Mouse (Mus musculus) embryonic facial prominence, embryonic 11.5 days (tissue): ENCODE measurements at regions not wholly inside any gene's neighbourhood (a gene's known extent, or its start where the extent isn't known, plus 50 kb on each side); places are given as distances from the start of the nearest gene placed in this dataset.

Source experiments
- ATAC-seq: fragments of 200-750 bp; cut with Nextera tagmentation; replicated peaks from 2 replicates; pipeline ENCODE4 v1.8.0; 2017; ENCODE audit warnings: low read depth; ENCODE audit not compliant: insufficient number of reproducible peaks, low FRiP score, low TSS enrichment
- DNase-seq: peaks from one replicate; pipeline ENCODE4 v3.0.0-alpha.2; 2015; ENCODE audit warnings: low spot score
- H3K27ac ChIP-seq: fragments of 300-500 bp; sonication (generic); replicated peaks from 2 replicates; pipeline ENCODE4 v1.5.1; 2014; ENCODE audit warnings: mild to moderate bottlenecking, low read depth, low read length, control low read depth
- H3K27me3 ChIP-seq: fragments of 300-500 bp; sonication (generic); 2 replicates; pipeline ENCODE4 v1.6.1; 2014; ENCODE audit warnings: mild to moderate bottlenecking, low read length, moderate library complexity, mixed read lengths; ENCODE audit not compliant: control insufficient read depth, insufficient read depth
- H3K36me3 ChIP-seq: fragments of 300-500 bp; sonication (generic); replicated peaks from 2 replicates; pipeline ENCODE4 v1.6.1; 2014; ENCODE audit warnings: low read depth, mild to moderate bottlenecking, low read length, moderate library complexity, mixed read lengths; ENCODE audit not compliant: control insufficient read depth, insufficient read depth
- H3K4me1 ChIP-seq: fragments of 300-500 bp; sonication (generic); 2 replicates; pipeline ENCODE4 v1.6.1; 2014; ENCODE audit warnings: low read length, mixed read lengths; ENCODE audit not compliant: control insufficient read depth, insufficient read depth
- H3K4me2 ChIP-seq: fragments of 300-500 bp; sonication (generic); 2 replicates; pipeline ENCODE4 v1.6.1; 2014; ENCODE audit warnings: low read depth, mild to moderate bottlenecking, control low read depth, low read length, moderate library complexity
- H3K4me3 ChIP-seq: fragments of 300-500 bp; sonication (generic); 2 replicates; pipeline ENCODE4 v1.5.1; 2014; ENCODE audit warnings: low read depth, low read length, control low read depth
- H3K9ac ChIP-seq: fragments of 300-500 bp; sonication (generic); replicated peaks from 2 replicates; pipeline ENCODE4 v1.6.1; 2014; ENCODE audit warnings: mild to moderate bottlenecking, control low read depth, low read length
- H3K9me3 ChIP-seq: fragments of 300-500 bp; sonication (generic); replicated peaks from 2 replicates; pipeline ENCODE4 v1.6.1; 2016; ENCODE audit warnings: mild to moderate bottlenecking, low read length, inconsistent platforms, mixed read lengths; ENCODE audit not compliant: control insufficient read depth
- WGBS: fragments of 180-500 bp; shearing (Covaris S2); extraction: QIAGEN DNeasy Blood & Tissue Kit; methylation state at CpG from one replicate; pipeline ENCODE4 v1.1.7; 2014; 5-methylcytosine and 5-hydroxymethylcytosine counted together

DNA sequence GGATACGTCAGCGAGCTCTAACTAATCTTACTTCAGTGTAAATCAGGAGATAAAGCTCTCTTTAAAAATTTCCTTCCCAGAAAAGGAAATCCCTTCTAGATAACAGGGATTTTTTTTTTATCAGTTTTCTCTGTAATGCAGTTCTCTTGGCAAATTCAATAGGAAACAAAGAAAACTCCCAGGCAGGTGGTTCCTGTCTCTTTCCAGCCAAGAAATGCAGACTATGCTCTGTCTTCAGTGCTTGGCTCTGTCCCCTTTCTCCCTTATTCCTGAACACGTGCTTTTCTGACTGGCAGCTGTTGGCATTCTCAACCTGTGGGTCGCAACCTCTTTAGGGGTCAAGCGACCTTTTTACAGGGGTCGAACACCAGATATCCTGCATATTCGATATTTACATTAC is 121.5 kb downstream of the Gm5426 start:
- no peaks in the 10 kb centered on the region for H3K27me3 ChIP-seq
- no peak overlapping the region for H3K4me3 ChIP-seq
- H3K27ac ChIP-seq, result no peak overlapping the region
- no peaks in the 10 kb centered on the region for H3K36me3 ChIP-seq
- 75% methylated on average over 7 of the region's 7 CpGs for WGBS
- no peak overlapping the region for H3K9ac ChIP-seq
- no peaks in the 10 kb centered on the region for H3K4me1 ChIP-seq
- ATAC-seq, result no peak
- no peak overlapping the region for H3K4me2 ChIP-seq
- H3K9me3 ChIP-seq, result no peaks in the 10 kb centered on the region
- DNase-seq, result no peak

GRCm38 (mm10) chr10:96259242-96259641 is 122.8 kb downstream of the Gm5426 start:
- ATAC-seq (no peak), DNase-seq (no peak)
- Histone ChIP-seq H3K9me3 (no peaks in the 10 kb centered on the region), H3K36me3 (no peaks in the 10 kb centered on the region), H3K27me3 (no peaks in the 10 kb centered on the region), H3K4me3 (no peak overlapping the region), H3K4me1 (no peaks in the 10 kb centered on the region), H3K27ac (no peak overlapping the region), H3K9ac (no peak overlapping the region), H3K4me2 (no peak overlapping the region)
- WGBS, result 85% methylated on average over 10 of the region's 10 CpGs

- ATAC-seq (no peak), DNase-seq (no peak)
- Histone ChIP-seq H3K27ac (no peak overlapping the region), H3K4me2 (no peak overlapping the region), H3K27me3 (no peaks in the 10 kb centered on the region), H3K9me3 (no peaks in the 10 kb centered on the region), H3K4me1 (no peaks in the 10 kb centered on the region), H3K4me3 (no peak overlapping the region), H3K9ac (no peak overlapping the region), H3K36me3 (no peaks in the 10 kb centered on the region)
- WGBS, result 90% methylated on average over 8 of the region's 8 CpGs
These were observed 123.2 kb downstream of the Gm5426 start for GRCm38 (mm10) chr10:96259648-96260047.

GRCm38 (mm10) chr10:96263544-96263943 is 127.1 kb downstream of the Gm5426 start:
- 9% methylated on average over 7 of the region's 7 CpGs for WGBS
- H3K9ac ChIP-seq, result no peak overlapping the region
- ATAC-seq, result no peak
- no peak overlapping the region for H3K27ac ChIP-seq
- no peaks in the 10 kb centered on the region for H3K36me3 ChIP-seq
- H3K9me3 ChIP-seq, result no peaks in the 10 kb centered on the region
- peak; percentile 56 for DNase-seq
- H3K4me1 ChIP-seq, result no peaks in the 10 kb centered on the region
- no peak overlapping the region for H3K4me2 ChIP-seq
- H3K4me3 ChIP-seq, result no peak overlapping the region
- H3K27me3 ChIP-seq, result no peaks in the 10 kb centered on the region

- 27% methylated on average over 5 of the region's 5 CpGs for WGBS
These were observed 128.0 kb downstream of the Gm5426 start for GRCm38 (mm10) chr10:96264433-96264832.

GRCm38 (mm10) chr10:96264866-96265265 is 128.5 kb downstream of the Gm5426 start:
- H3K27ac ChIP-seq, result no peak overlapping the region
- H3K27me3 ChIP-seq, result no peaks in the 10 kb centered on the region
- DNase-seq (no peak), ATAC-seq (0 out of 2 replicates have a peak, but pooled peaks have one; percentile 54)
- WGBS, result 77% methylated on average over 4 of the region's 4 CpGs
- H3K4me1 ChIP-seq, result no peaks in the 10 kb centered on the region
- no peak overlapping the region for H3K4me2 ChIP-seq
- H3K4me3 ChIP-seq, result no peak overlapping the region
- no peaks in the 10 kb centered on the region for H3K36me3 ChIP-seq
- H3K9me3 ChIP-seq, result no peaks in the 10 kb centered on the region
- no peak overlapping the region for H3K9ac ChIP-seq

More at GRCm38 (mm10) chr10:96264433-96264832, 128.0 kb downstream of the Gm5426 start:
- peak; percentile 11 for DNase-seq
- H3K4me3 ChIP-seq, result no peak overlapping the region
- H3K27ac ChIP-seq, result no peak overlapping the region
- H3K36me3 ChIP-seq, result no peaks in the 10 kb centered on the region
- no peaks in the 10 kb centered on the region for H3K9me3 ChIP-seq
- ATAC-seq, result no peak
- no peaks in the 10 kb centered on the region for H3K4me1 ChIP-seq
- no peaks in the 10 kb centered on the region for H3K27me3 ChIP-seq
- no peak overlapping the region for H3K9ac ChIP-seq
- H3K4me2 ChIP-seq, result no peak overlapping the region

- H3K27ac ChIP-seq, result no peak overlapping the region
- ATAC-seq (no peak), DNase-seq (no peak)
- H3K4me1 ChIP-seq, result no peaks in the 10 kb centered on the region
- no peaks in the 10 kb centered on the region for H3K36me3 ChIP-seq
- no peaks in the 10 kb centered on the region for H3K9me3 ChIP-seq
- H3K27me3 ChIP-seq, result no peaks in the 10 kb centered on the region
- H3K4me2 ChIP-seq, result no peak overlapping the region
- WGBS, result 69% methylated on average over 9 of the region's 9 CpGs
- H3K9ac ChIP-seq, result no peak overlapping the region
- H3K4me3 ChIP-seq, result no peak overlapping the region
These were observed 129.8 kb downstream of the Gm5426 start for GRCm38 (mm10) chr10:96266100-96266735.

DNA sequence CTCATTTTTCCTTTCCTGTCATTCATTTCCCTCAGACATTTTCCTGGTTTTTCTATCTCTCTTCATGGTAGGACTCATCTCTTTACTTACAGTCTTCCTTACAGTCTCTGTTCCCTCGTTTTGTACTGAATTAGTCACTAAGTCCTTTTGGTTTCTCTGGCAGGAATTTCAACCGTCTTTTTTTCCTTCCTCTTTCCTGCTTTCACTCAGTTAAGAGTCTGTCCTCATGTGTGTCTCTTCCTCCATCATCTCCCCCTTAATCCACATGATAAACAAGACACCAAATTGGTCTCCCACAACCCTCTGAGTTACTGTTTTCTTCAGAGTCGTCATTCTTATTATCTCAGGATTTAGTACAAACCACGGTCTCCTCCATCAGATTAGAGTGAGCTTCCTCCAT is 131.2 kb downstream of the Gm5426 start:
- Histone ChIP-seq H3K27me3 (no peaks in the 10 kb centered on the region), H3K4me2 (no peak overlapping the region), H3K36me3 (no peaks in the 10 kb centered on the region), H3K27ac (no peak overlapping the region), H3K9ac (no peak overlapping the region), H3K4me1 (no peaks in the 10 kb centered on the region), H3K9me3 (no peaks in the 10 kb centered on the region), H3K4me3 (no peak overlapping the region)
- DNase-seq (no peak), ATAC-seq (no peak)
- 78% methylated on average over 4 of the region's 4 CpGs for WGBS
